Mouse (Mus musculus) gastrocnemius, postnatal 14 days (tissue): ENCODE measurements around the gene Orai2. TPM values are rescaled to one million over a fixed set of nuclear protein-coding genes. Genes with fewer than 3 reads are reported as not detected.
"Not testable (repeated sequence)": the region's sequence is repeated elsewhere in the genome, so short reads cannot be mapped to it uniquely, and the experiment has no call there.

Source experiments
- DNase-seq: peaks from one replicate; pipeline ENCODE4 v3.0.0; 2021; ENCODE audit warnings: mixed read lengths
- intact Hi-C: fragments of 180-260 bp; cut with DNase I; formaldehyde crosslinking; loops from one replicate; pipeline ENCODE4 v1.15.1; 2025; ENCODE audit warnings: low total_unique reads
- long read RNA-seq, 2 experiments: library from polyadenylated mRNA; stranded (forward); transcript quantifications; one replicate each; pipeline ENCODE4 v2.0.0; 2021
- total RNA-seq, 2 experiments: library from RNA; stranded (reverse); gene quantifications; 2 replicates each; pipeline ENCODE4 v1.2.3; 2021

Orai2 gene
- 1 to 10 TPM; 2.7 to 3.2 TPM for total RNA-seq
- long read RNA-seq, experiment 1, partial matches to known transcripts, result 0 of 3 reads
- long read RNA-seq, experiment 1, other reads (novel, unspliced or antisense), result 1 of 3 reads
- long read RNA-seq, experiment 2, partial matches to known transcripts, result 0 of 4 reads
- long read RNA-seq, experiment 2, other reads (novel, unspliced or antisense), result 1 of 4 reads

DNA sequence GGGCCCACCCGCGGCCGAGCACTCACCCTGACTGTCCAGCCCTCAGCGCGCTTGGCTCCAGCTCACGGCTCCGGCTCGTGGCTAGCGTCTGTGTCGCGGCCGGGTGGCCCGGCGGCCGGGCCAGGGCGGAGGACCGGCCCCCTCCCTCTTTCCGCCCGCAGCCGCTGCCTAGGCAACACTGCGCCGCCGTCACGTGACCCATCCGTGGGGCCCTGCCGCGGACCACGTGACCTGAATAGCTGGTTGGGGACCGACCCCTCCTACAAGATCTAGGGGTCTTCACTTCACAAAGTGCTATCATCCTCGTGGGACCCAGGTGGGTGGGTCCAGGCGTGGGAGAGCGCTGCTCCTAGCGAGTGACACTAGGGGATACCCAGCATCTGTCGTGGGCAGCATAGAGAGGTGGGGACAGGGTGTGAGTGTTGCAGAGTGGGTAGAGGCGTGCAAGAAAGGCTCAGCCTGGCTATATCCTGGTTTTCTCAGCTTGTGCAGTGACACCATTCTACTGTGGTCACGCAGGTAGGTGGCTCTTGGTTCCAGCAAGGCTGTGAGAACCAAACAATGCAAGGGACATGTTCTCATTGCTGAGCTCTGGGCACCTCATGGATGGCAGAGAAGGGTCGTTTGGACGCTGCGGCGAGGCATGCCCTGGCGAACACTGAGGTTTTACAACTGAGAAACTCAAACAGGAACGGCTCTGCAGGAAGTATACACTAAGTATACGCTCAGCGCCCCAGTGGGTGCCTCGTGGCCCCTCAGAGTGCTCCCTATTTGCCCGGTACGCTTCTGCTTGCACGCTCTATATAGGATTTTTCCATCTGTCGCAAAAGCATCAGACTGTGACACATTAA, at the start of gene Orai2:
Gene Orai2, minus strand, starts transcription at position 202 of the 851 bp plus-strand sequence.
- peak; percentile 82 for DNase-seq
- intact Hi-C loops, result no loop called here

DNA sequence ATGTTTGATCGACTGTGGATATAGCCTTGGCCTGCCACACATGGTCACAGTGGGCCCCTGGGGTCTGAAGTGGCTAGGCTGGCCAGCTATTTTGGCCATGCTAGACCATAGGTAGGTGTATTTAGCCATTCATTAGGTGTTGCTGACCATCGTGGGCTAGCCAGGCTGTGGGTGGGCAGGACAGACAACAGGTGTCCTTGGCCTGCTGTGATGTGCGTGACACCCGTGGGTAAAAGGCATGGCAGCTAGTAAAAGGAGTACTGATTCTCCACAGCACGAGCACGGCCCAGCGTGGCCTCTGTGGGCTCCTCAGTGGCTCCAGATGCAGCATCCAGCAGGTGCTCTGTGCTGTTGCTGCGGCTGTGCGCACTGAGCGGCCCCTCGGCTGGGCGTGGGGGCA, 48.1 kb upstream of the Orai2 start:
- DNase-seq, result no peak
- intact Hi-C loops, result no loop called here

DNA sequence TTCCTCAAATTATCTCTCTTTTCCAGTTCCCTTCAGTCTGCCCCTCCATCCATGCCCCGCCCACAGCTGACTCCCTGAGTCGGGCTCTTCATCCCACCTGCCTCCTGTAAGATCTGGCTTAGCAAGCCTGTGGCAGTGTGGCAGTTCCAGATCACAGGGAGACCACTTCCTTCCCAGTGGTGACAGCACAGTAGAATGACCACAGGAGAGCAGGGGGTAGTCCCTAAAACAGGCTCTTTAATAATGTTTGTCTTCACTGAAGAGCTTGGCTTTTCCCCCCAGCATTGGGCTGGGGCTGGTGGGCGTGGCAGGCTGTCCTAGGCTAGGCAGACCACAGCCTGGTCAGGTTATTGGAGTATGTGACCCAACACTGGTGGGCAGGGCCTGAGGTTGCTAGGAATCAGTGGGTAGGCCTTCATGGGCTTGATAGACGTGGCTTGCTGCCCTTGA, 47.4 kb upstream of the Orai2 start:
- DNase-seq, result no peak
- intact Hi-C loops, result no loop called here

DNA sequence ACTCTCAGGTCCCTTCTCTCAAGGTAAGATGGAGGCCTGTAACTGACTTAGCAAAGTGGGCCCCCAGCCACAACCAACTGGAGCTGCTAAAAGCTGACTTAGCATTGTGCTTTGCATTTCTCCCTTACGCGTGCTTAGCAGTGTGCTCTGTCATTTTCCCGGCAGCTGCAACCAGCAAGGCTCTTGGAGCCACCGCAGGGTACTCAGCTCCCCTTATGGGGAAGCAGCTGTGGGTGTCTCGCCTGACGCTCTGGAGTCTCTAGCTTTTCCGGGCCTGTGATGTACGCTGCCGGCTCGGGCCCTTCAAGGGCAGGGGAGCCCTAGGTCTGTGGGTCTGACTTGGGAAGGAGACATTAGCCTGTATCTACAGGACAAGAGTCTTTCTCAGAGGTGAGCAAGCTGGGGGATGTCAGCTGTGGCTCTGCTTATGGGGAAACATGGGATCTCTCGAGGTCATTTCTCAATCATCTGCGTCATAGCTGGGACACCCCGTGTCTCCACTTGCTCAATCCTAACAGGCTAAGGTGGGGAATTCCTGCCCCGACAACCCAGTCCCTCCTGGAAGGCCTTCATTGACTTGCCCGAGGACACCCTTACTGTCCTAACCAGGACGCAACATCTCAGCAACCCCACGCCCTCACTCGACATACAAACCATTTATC, 46.6 kb upstream of the Orai2 start:
- no peak for DNase-seq
- intact Hi-C loops, result no loop called here

DNA sequence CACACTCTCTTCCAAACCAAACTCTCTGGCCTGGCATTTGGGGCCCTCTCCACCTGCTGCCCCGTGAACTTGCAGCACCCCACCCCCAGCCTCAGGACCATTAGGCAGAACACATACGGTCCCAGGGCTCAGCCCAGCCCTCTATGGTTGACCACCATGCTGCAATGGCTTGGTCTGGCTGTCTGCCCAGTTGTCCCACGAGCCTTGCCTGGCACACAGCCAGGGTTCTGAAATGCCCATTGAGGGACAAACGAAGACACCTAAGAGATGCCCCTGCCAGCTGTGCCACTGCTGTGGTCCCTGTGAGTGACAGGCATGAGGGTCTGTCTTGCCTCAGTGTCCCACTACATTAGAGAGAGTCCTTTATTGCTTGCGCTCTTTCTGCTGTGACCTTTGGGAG, 45.4 kb upstream of the Orai2 start:
- intact Hi-C loops, result no loop called here
- DNase-seq, result no peak

DNA sequence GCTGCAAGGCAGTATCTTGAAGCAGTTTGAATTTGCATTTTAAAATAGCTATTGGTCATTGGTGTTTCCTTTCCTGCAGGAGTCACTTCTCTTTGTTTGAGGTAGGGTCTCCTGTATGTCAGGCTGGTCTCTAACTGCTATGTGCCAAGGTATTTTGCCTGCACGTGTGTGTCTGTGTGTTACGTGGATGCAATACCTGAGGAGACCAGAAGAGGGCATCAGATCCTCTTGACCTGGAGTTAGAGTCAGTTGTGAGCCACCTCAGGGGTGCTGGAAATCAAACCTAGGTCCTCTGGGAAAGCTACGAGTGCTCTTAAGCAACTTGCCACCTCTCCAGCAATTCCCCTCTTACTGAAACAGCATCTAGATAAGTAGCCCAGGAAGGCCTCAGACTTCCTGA, 44.7 kb upstream of the Orai2 start:
- no peak for DNase-seq
- intact Hi-C loops, result no loop called here

DNA sequence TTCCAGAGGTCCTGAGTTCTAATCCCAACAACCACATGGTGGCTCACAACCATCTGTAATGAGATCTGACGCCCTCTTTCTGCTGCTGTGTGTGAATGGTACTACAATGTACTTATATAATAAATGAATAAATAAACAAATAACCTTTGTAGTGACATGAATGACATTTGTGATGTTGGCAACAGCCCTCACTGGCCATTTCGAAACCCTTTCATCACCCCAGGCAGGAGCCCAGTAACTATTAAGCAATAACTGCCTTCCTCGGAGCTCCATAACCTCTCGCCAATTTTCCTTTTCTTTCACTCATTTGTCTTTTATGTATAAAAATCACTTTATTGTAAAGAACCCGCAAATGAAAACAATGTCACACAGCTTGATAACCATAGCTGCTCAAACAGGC, 43.2 kb upstream of the Orai2 start:
- no peak for DNase-seq
- intact Hi-C loops, result no loop called here

DNA sequence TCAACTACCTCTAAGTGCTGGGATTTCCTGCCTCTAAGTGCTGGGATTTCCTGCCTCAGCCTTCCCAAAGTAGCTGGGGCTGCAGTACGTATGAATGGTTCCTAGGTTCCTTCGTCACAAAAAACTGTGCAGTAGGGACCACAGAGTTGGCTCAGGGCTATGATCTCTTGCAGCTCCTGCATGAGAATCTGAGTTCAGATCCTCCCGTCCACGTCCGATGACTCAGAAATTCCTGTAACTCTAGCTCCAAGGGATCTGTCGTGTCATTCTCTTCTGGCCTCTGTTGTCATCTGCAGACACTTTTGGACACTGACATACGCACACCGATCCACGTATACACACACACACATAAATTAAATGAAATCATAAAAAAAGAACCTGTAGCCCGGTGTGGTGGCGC, 42.2 kb upstream of the Orai2 start:
- no peak for DNase-seq
- intact Hi-C loops, result no loop called here

DNA sequence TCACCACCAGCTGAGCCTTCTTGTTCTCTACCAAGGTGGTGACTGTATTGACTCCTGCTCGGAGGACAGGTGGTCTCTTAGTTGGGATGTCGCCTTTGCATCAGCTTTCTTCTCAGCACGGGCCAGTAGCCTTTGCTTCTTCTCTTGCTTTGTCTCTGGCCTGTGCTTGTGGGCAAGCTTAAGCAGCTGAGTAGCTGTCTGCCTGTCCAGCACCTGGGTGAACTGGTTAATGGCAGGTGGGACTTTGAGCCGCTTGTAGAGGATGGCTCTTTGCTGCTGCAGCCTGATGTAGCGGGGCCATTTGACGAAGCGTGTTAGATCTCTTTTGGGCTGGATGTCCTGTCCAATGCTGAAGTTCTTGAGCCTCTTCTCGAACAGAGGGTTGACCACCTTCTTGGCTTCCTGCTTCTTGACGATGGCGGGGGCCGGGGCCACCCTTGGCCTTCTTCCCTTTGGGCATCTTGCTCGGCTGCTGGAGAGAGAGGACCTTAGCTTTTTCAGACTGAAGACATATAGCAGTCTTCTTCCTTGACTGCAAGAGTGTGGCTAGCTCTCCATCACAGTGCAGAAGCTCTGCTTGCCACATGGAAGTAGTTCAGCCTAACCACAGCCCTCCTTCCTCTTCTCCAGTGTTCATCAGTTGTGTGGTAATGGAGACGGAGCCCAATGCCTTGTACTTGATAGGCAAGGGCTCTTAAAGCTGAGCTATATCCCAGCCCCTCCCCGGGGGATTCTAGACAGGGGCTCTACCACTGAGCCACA, 41.0 kb upstream of the Orai2 start:
- DNase-seq, intact Hi-C loops: not testable (repeated sequence)

DNA sequence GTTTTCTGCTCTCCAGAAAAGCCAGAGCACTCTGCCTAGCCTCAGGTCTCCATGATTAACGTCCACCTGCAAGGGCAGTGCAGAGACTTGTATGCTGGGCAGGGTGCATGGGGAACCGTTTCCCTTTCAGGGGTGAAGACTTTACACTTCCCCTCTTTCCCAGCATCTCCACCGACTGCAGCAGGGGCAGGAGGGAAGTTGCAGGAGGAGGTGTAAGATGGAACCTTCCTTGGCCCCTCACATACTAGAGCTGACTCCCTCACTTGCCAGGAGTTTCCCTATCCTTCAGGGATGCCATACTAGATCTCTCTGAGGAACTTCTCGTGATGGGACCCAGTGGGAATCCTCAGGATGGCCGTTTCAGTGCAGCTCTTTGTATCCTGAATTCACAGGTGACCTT, 40.0 kb upstream of the Orai2 start:
- intact Hi-C loops, result no loop called here

DNA sequence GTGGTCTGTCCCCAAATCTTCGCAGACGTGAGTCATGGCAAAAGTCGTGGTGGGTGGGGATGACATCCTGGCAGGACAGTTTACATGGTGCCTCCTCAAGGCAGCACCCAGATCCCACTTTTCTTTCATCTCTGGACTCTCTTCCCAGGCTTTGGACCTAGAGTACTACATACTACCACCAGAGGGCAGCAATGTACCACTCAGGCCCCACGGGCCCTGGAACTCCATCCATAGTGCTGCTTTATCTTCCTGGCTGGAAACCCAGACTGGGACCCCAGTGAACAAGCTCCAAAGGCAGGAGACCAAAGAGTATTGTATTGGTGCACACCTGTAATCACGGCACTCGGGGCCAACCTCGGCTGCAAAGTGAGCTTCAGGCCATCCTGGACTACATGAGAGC, 31.3 kb upstream of the Orai2 start:
- intact Hi-C loops, result loop anchor here (2.0 kb wide), 1 partner anchor 51 kb away; no protein-coding TSS in a partner anchor
- peak; percentile 52 for DNase-seq

More for the DNA sequence above, 40.0 kb upstream of the Orai2 start:
- DNase-seq, result no peak

DNA sequence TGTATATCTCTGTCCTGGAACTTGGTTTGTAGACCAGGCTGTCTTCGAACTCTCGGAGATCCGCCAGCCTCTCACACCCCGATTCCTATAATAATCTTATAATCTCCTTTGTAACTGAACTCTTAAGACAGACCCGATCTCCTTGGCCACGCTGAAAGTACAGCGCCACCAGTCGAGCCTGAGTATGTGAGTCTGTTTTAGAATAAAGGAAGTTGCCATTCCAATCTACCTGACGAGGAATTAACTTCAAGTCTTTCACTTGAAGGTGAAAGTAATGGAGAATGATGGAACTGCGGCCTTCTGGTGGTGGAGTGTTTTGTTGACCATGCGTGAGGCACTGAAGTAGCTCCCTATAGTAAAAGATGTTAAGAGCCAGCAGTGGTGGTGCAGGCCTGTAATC, 29.0 kb upstream of the Orai2 start:
- intact Hi-C loops, result no loop called here

DNA sequence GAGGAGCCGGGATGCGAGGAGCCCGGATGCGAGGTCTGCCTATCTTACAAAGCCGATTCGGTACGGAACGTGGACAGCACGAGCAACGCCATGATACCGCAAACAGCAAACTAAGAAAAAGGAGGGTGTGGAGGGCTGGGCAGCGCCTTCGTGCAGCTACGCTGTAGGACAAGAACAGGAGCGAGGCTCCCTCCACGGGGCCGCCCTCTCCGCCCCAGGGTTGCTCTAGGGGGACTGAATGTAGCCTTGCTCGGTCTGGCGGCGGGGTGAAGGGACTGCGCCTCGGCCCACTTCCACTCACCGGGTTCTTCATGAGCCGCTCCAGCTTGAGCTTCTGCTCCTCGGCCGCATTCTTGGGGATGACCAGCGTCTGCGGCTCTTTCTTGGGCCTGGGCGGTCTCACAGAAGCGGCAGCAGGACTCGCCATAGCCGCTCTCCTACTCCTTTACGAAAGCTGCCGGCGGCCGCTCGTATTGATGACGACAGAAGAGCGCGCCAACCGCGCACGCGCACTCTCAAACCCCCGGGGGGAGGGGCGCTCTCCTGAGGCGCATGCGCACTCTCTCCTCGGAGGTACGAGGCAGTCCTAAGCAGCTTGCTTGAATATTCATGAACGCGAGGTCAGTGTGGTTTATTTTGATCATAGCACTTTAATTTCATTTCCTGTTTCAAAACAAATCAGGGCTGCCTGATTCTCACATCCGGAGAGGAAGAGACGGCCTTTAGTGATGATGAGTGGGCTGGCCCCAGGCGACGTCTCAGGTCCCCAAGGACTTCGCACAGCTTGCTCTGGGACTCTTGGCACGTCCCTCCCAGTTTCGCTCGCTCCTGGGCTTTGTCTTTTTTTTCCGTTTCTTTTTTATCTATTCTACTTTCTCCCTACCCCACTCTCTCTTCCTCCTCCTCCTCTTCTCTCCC, 28.2 kb upstream of the Orai2 start, which contains the start of gene Prkrip1:
Gene Prkrip1, minus strand, starts transcription at position 490 of the 918 bp plus-strand sequence.
- peak; percentile 91 for DNase-seq
- intact Hi-C loops, result no loop called here

More for the DNA sequence above, 29.0 kb upstream of the Orai2 start:
- no peak for DNase-seq

DNA sequence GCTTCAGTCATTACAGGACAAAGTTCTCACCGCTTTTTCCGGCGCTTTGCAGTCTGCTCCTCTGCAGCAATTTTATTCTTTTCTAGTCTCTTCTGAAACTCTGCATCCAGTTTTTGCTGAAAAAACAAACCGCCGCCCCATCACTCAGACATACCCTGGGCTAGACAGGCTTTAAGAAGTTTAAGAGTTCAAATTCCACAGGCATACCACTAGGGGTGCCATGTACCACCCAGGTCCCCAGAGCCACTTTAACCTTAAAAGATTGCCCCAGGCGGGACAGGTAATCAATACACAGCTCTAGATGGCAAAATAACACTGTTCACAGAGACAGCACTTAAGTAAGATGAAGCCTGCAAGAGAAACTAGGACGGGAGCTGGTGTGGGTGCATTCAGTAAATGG, 21.4 kb upstream of the Orai2 start:
- intact Hi-C loops, result no loop called here
- no peak for DNase-seq

DNA sequence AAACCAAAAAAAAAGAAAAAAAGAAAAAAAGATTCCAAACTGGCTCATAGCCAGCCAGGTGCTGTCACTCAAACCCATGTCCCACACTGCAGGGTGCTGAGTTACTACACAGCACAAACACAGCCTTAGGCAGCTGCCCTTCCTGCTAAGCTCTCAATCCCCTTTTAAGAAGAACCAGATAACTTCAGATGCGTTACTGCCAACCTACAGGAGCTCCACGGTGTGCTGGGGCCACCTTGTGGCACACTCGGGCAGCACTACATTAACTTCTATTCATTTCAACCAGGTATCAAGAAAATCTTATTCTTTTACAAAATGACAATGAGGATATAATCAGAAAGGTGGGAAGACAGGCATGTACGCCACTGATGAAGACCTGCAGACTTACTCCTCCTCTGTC, 16.2 kb upstream of the Orai2 start:
- intact Hi-C loops, result loop anchor here (5.0 kb wide), 1 partner anchor 44 kb away; no protein-coding TSS in a partner anchor
- DNase-seq, result peak; percentile 52

DNA sequence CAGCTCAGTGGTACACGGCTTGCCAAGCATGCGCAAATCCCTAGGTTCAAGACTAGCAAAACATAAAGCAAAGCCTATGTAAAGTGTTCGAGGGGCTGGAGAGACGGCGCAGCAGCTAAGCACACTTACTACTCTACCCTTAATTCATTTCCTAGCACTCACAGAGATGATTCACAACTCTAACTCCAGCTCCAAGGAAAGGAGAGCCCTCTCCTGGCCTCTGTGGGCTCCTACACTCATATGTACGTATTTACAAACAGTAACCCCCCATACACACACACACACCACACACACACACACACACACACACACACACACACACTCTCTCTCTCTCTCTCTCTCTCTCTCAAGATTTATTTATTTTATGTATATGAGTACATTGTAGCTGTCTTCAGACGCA, 13.3 kb upstream of the Orai2 start:
- DNase-seq, result no peak
- intact Hi-C loops, result loop anchor here (5.0 kb wide), 1 partner anchor 51 kb away; no protein-coding TSS in a partner anchor

DNA sequence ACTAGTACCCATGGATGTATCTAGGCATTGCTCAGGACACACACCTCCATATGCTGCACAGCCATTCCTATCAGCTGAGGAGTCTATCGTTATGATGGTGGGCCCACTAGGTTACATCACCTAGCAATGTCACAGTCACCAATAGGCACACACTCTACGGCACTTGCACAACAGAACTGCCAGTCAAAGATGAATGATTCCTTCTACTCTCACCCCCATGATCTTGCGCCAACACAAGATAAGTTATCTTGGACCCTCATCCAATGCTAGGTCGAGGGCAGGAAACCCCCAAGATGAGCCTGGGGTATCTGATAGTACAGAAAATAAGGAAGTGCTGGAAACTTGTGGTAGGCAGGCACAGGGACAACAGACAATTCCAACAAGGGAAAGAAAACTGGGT, 12.3 kb upstream of the Orai2 start:
- intact Hi-C loops, result loop anchor here (5.0 kb wide), 1 partner anchor 51 kb away; no protein-coding TSS in a partner anchor

DNA sequence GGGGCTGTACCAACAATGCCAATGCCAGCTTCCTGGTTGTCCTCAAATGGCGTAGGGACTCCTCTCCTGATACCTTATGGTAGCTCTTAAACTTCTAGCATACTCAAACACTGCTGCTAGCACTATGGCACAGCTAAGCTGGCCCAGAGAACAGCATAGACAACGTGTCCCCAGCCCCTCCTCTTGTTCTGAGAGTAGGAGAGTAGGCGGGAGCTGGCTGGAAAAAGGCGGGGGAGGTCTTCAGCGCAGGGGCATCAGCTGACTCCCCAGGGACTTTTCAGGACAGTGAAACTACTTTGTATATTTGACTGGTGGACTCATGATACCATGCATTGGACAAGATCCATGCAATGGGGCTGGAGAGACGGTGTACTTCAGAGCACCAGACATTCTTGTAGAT, 11.5 kb upstream of the Orai2 start:
- DNase-seq, result no peak
- intact Hi-C loops, result loop anchor here (5.0 kb wide), 1 partner anchor 50 kb away; no protein-coding TSS in a partner anchor

More for the DNA sequence above, 12.3 kb upstream of the Orai2 start:
- no peak for DNase-seq
